Mouse (Mus musculus) adrenal gland (tissue): Measurements from ENCODE around the gene Rsbn1l.

ENCODE experiments used
- intact Hi-C: fragments of 180-260 bp; cut with DNase I; formaldehyde crosslinking; loops from one replicate; pipeline ENCODE4 v1.15.1; 2025

Rsbn1l gene

GRCm38 (mm10) chr5:20911741-20912140 is 44.5 kb downstream of the Rsbn1l start:
- intact Hi-C loops, result loop anchor here (5.0 kb wide), 2 partner anchors 41 to 56 kb away; no protein-coding TSS in a partner anchor

GRCm38 (mm10) chr5:20906191-20906590 is 50.0 kb downstream of the Rsbn1l start:
- intact Hi-C loops, result no loop called here

GRCm38 (mm10) chr5:20905437-20905836 is 50.8 kb downstream of the Rsbn1l start:
- intact Hi-C loops, result no loop called here

GRCm38 (mm10) chr5:20904647-20905046 is 51.6 kb downstream of the Rsbn1l start:
- intact Hi-C loops, result no loop called here

GRCm38 (mm10) chr5:20897446-20898167 is 58.6 kb downstream of the Rsbn1l start:
- intact Hi-C loops, result no loop called here

- intact Hi-C loops, result loop anchor here (10.0 kb wide), 1 partner anchor 171 kb away; the partner anchor contains the start of gene Ptpn12
These were observed 72.1 kb downstream of the Rsbn1l start for GRCm38 (mm10) chr5:20884036-20884620.

- intact Hi-C loops, result loop anchor here (2.0 to 10.0 kb wide), 2 partner anchors 69 to 173 kb away; partner anchors contain the start of gene Ptpn12
These were observed 74.0 kb downstream of the Rsbn1l start, which contains the start of the genes Phtf2 and Tmem60 for GRCm38 (mm10) chr5:20881915-20882800. Gene Phtf2, minus strand, starts transcription at chr5:20882124. Gene Tmem60, plus strand, starts transcription at chr5:20882191.

GRCm38 (mm10) chr5:20880797-20881775 is 75.1 kb downstream of the Rsbn1l start:
- intact Hi-C loops, result loop anchor here (10.0 kb wide), 1 partner anchor 174 kb away; the partner anchor contains the start of gene Ptpn12

- intact Hi-C loops, result loop anchor here (10.0 kb wide), 1 partner anchor 174 kb away; the partner anchor contains the start of gene Ptpn12
These were observed 75.8 kb downstream of the Rsbn1l start for GRCm38 (mm10) chr5:20880386-20880785.

- intact Hi-C loops, result no loop called here
These were observed 79.2 kb downstream of the Rsbn1l start for GRCm38 (mm10) chr5:20876934-20877426.

- intact Hi-C loops, result no loop called here
These were observed 83.1 kb downstream of the Rsbn1l start for GRCm38 (mm10) chr5:20873146-20873545.

- intact Hi-C loops, result no loop called here
These were observed 90.9 kb downstream of the Rsbn1l start for GRCm38 (mm10) chr5:20865193-20865755.

GRCm38 (mm10) chr5:20864216-20864969 is 91.8 kb downstream of the Rsbn1l start:
- intact Hi-C loops, result no loop called here

GRCm38 (mm10) chr5:20861901-20862300 is 94.3 kb downstream of the Rsbn1l start:
- intact Hi-C loops, result no loop called here

- intact Hi-C loops, result no loop called here
These were observed 95.6 kb downstream of the Rsbn1l start for GRCm38 (mm10) chr5:20860565-20860964.

GRCm38 (mm10) chr5:20858404-20858803 is 97.8 kb downstream of the Rsbn1l start:
- intact Hi-C loops, result no loop called here

- intact Hi-C loops, result no loop called here
These were observed 101.1 kb downstream of the Rsbn1l start for GRCm38 (mm10) chr5:20855066-20855465.

GRCm38 (mm10) chr5:20847010-20847409 is 109.2 kb downstream of the Rsbn1l start:
- intact Hi-C loops, result no loop called here

GRCm38 (mm10) chr5:20843816-20844215 is 112.4 kb downstream of the Rsbn1l start:
- intact Hi-C loops, result no loop called here
